Mouse (Mus musculus): ENCODE data around the gene Wdr1. TPM values are rescaled to one million over a fixed set of nuclear protein-coding genes. Genes with fewer than 3 reads are reported as not detected.
"Not testable (repeated sequence)": the region's sequence is repeated elsewhere in the genome, so short reads cannot be mapped to it uniquely, and the experiment has no call there.

Wdr1 gene
- total RNA-seq, 2 experiments from 2014 or later: 46.1 to 78.0 TPM

GRCm38 (mm10) chr5:38499316-38499811 is 63.7 kb downstream of the Wdr1 start:
- ATAC-seq (replicated peaks; ENCODE audit: low FRiP score, poor library complexity, severe bottlenecking): no peak

- no peak for ATAC-seq (replicated peaks; ENCODE audit: low FRiP score, poor library complexity, severe bottlenecking)
Observed at GRCm38 (mm10) chr5:38498479-38498878, 64.5 kb downstream of the Wdr1 start.

- ATAC-seq (replicated peaks; ENCODE audit: low FRiP score, poor library complexity, severe bottlenecking): no peak
Observed at GRCm38 (mm10) chr5:38496491-38497057, 66.4 kb downstream of the Wdr1 start.

GRCm38 (mm10) chr5:38493890-38494289 is 69.1 kb downstream of the Wdr1 start:
- no peak for ATAC-seq (replicated peaks; ENCODE audit: low FRiP score, poor library complexity, severe bottlenecking)

- ATAC-seq (replicated peaks; ENCODE audit: low FRiP score, poor library complexity, severe bottlenecking): no peak
Observed at GRCm38 (mm10) chr5:38491763-38492162, 71.3 kb downstream of the Wdr1 start.

- no peak for ATAC-seq (replicated peaks; ENCODE audit: low FRiP score, poor library complexity, severe bottlenecking)
Observed at GRCm38 (mm10) chr5:38489739-38490138, 73.3 kb downstream of the Wdr1 start.

GRCm38 (mm10) chr5:38488673-38489615 is 74.1 kb downstream of the Wdr1 start:
- ATAC-seq (replicated peaks; ENCODE audit: low FRiP score, poor library complexity, severe bottlenecking): no peak

- no peak for ATAC-seq (replicated peaks; ENCODE audit: low FRiP score, poor library complexity, severe bottlenecking)
Observed at GRCm38 (mm10) chr5:38488026-38488425, 75.0 kb downstream of the Wdr1 start.

GRCm38 (mm10) chr5:38487247-38487646 is 75.8 kb downstream of the Wdr1 start:
- ATAC-seq (replicated peaks; ENCODE audit: low FRiP score, poor library complexity, severe bottlenecking): no peak

- ATAC-seq (replicated peaks; ENCODE audit: low FRiP score, poor library complexity, severe bottlenecking): no peak
Observed at GRCm38 (mm10) chr5:38485946-38486345, 77.1 kb downstream of the Wdr1 start.

GRCm38 (mm10) chr5:38483518-38484110 is 79.4 kb downstream of the Wdr1 start:
- no peak for ATAC-seq (replicated peaks; ENCODE audit: low FRiP score, poor library complexity, severe bottlenecking)

- ATAC-seq (replicated peaks; ENCODE audit: low FRiP score, poor library complexity, severe bottlenecking): no peak
Observed at GRCm38 (mm10) chr5:38480822-38481707, 82.0 kb downstream of the Wdr1 start.

- no peak for ATAC-seq (replicated peaks; ENCODE audit: low FRiP score, poor library complexity, severe bottlenecking)
Observed at GRCm38 (mm10) chr5:38479908-38480725, 82.9 kb downstream of the Wdr1 start.

GRCm38 (mm10) chr5:38479545-38479907 is 83.5 kb downstream of the Wdr1 start:
- not testable (repeated sequence) for ATAC-seq (replicated peaks; ENCODE audit: low FRiP score, poor library complexity, severe bottlenecking)

- no peak for ATAC-seq (replicated peaks; ENCODE audit: low FRiP score, poor library complexity, severe bottlenecking)
Observed at GRCm38 (mm10) chr5:38479027-38479426, 84.0 kb downstream of the Wdr1 start.

GRCm38 (mm10) chr5:38477731-38478445 is 85.1 kb downstream of the Wdr1 start:
- ATAC-seq (replicated peaks; ENCODE audit: low FRiP score, poor library complexity, severe bottlenecking): 0 out of 2 replicates have a peak, but pooled peaks have one; percentile 25

GRCm38 (mm10) chr5:38476861-38477565 is 86.0 kb downstream of the Wdr1 start:
- ATAC-seq (replicated peaks; ENCODE audit: low FRiP score, poor library complexity, severe bottlenecking): no peak
